Mouse (Mus musculus): ENCODE measurements at regions not wholly inside any gene's neighbourhood (a gene's known extent, or its start where the extent isn't known, plus 50 kb on each side); places are given as distances from the start of the nearest gene placed in this dataset.

- no peaks in the 10 kb centered on the region for H3K4me1 ChIP-seq (ENCODE audit: insufficient read depth, low read length)
- H3K9ac ChIP-seq (replicated peaks; ENCODE audit: low read length, poor library complexity, severe bottlenecking) = no peak overlapping the region
- no peaks in the 10 kb centered on the region for H3K36me3 ChIP-seq (ENCODE audit: insufficient read depth, low read length)
- H3K9me3 ChIP-seq (ENCODE audit: low read length) = no peaks in the 10 kb centered on the region
- TF ChIP-seq CTCF (IDR thresholded peaks at IDR 0.05) = peak; percentile 81
- ATAC-seq (ENCODE audit: low FRiP score) = peak; percentile 54
- no peak overlapping the region for H3K27ac ChIP-seq (ENCODE audit: low read depth, low read length)
- H3K4me3 ChIP-seq (ENCODE audit: low read depth, low read length) = no peak overlapping the region
- peak; percentile 85 for DNase-seq (ENCODE audit: low spot score)
- 14% methylated on average over 8 of the region's 8 CpGs for WGBS
- no peaks in the 10 kb centered on the region for H3K27me3 ChIP-seq (ENCODE audit: insufficient read depth, low read length)
- no peak overlapping the region for H3K4me2 ChIP-seq (ENCODE audit: low read depth, low read length, poor library complexity, severe bottlenecking)
Measured at GRCm38 (mm10) chr15:26469901-26470383, 161.1 kb downstream of the March11 start.

GRCm38 (mm10) chr15:26487378-26487777 lies 178.5 kb downstream of the March11 start:
- H3K9me3 ChIP-seq (ENCODE audit: low read length) = no peaks in the 10 kb centered on the region
- TF ChIP-seq CTCF (IDR thresholded peaks at IDR 0.05) = no peak
- H3K9ac ChIP-seq (replicated peaks; ENCODE audit: low read length, poor library complexity, severe bottlenecking) = no peak overlapping the region
- WGBS = 84% methylated on average over 5 of the region's 5 CpGs
- no peak overlapping the region for H3K4me3 ChIP-seq (ENCODE audit: low read depth, low read length)
- DNase-seq (ENCODE audit: low spot score) = no peak
- H3K4me2 ChIP-seq (ENCODE audit: low read depth, low read length, poor library complexity, severe bottlenecking) = no peak overlapping the region
- no peaks in the 10 kb centered on the region for H3K36me3 ChIP-seq (ENCODE audit: insufficient read depth, low read length)
- ATAC-seq (ENCODE audit: low FRiP score) = no peak
- H3K27me3 ChIP-seq (ENCODE audit: insufficient read depth, low read length) = no peaks in the 10 kb centered on the region
- H3K27ac ChIP-seq (ENCODE audit: low read depth, low read length) = no peak overlapping the region
- H3K4me1 ChIP-seq (ENCODE audit: insufficient read depth, low read length) = no peaks in the 10 kb centered on the region
